Mouse (Mus musculus) common myeloid progenitor, adult 5-6 weeks (primary cell): Measurements from ENCODE around the gene Olfr58. TPM values are rescaled to one million over a fixed set of nuclear protein-coding genes. Genes with fewer than 3 reads are reported as not detected.
"Not testable (repeated sequence)": the region's sequence is repeated elsewhere in the genome, so short reads cannot be mapped to it uniquely, and the experiment has no call there.

Source experiments
- ATAC-seq: replicated peaks from 2 replicates; pipeline ENCODE4 v1.8.0; 2016; ENCODE audit warnings: low read depth, mild to moderate bottlenecking, moderate TSS enrichment, inconsistent platforms; ENCODE audit not compliant: poor library complexity, severe bottlenecking
- total RNA-seq: library from RNA; stranded (forward); fragments of 200-1000, 187-1606 nt; gene quantifications from 2 replicates; pipeline ENCODE4 v1.2.3, GENCODE M21; 2017

Olfr58 gene
- not detected in 2 replicates for total RNA-seq

DNA sequence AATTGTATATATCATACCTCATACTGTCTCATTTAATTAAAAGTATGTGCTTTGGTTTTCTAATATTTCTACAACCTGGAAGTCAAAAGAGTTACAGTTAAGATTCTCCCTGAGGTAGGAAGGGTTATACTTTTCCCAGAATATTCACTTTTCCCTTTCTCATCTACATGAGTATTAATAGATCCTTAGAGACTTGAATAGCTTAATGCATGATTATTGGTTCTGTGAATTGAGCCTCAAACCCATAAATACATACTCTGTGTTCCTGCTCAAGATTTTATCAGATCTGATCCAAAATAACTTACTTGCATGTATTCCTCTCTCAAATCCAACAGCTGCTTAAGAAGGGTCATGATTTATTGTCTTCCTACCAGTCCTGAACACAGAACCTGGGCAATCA is at the start of gene Olfr58:
Gene Olfr58, plus strand, starts transcription at position 301 of the 400 bp plus-strand sequence.
- no peak for ATAC-seq

DNA sequence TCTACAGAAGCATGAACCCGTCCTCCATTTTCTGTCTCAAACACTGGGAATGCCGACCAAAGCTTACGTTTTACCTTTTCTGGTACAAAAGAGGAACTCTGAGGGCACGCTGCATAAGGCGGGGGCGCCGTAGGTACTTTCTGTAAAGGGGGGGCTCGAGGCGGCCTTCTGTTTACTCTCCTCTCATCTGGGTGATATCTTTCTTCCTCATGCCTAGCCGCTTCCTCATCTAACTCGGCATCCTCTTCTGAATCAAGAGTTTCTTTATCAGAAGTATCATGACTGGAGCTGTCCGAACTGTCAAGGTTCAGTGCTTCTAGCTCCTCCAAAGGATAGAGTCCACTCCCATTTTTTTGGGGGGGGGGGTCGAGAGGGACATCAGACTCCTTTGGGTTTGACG is 10.9 kb upstream of the Olfr58 start:
- ATAC-seq: no peak

DNA sequence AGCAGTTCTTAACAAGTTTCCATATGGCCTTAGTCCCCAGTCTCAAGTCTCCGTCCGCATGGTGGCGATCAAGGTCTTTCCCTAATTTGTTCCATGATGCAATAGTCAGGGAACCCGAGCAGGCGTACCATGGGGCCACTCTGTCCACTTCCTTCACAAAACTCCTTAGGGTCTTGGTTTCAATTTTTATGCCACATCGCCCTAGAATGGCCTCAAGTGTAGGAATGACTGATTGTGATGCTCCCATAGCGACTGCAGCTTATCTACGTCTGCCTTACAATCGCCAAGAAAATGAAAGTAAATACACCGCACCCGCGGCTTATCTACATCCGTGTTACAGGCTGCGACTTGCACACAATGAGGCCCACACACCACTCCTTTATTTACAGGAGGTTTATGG is 10.4 kb upstream of the Olfr58 start:
- ATAC-seq: no peak

DNA sequence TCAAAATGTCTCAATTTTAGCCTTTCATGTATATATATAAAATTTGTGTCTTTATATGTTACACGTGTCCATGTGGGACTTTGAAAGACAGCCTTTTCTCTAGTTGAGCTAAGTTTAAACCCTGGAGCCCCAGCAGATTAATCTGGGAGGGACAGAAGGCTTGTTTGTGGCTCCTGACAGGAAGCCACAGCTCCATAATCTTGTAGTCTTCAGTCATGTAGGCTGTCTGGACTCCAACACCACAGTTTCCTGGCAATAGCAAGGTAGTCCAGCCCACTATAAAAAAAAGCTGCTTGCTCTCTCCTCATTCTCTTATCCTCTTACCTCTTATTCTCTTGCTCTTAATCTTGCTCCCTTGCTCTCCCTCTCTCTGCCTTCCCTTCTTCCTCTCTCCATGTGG is 22.9 kb downstream of the Olfr58 start:
- ATAC-seq: 0 out of 2 replicates have a peak, but pooled peaks have one; percentile 18

DNA sequence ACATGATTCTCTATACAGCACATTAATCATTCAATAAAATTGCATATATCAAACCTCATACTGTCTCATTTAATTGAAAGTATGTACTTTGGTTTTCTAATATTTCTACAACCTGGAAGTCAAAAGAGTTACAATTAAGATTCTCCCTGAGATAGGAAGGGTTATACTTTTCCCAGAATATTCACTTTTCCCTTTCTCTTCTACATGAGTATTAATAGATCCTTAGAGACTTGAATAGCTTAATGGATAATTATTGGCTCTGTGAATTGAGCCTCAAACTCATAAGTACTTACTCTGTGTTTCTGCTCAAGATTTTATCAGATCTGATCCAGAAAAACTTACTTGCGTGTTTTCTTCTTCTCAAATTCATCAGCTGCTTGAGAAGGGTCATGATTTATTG is 24.5 kb downstream of the Olfr58 start, which contains the start of gene Olfr859:
Gene Olfr859, plus strand, starts transcription at position 301 of the 400 bp plus-strand sequence.
- not testable (repeated sequence) for ATAC-seq

Other genes with a start within 250 kb of the Olfr58 start
- not detected in 2 replicates for gene Olfr853, start 239.2 kb upstream of the Olfr58 start, total RNA-seq
- not detected in 2 replicates for gene Olfr854, start 212.9 kb upstream of the Olfr58 start, total RNA-seq
- gene Olfr855, start 197.7 kb upstream of the Olfr58 start, total RNA-seq: not detected in 2 replicates
- gene Zfp317, start 158.2 kb upstream of the Olfr58 start, total RNA-seq: 31.8 and 32.1 TPM in 2 replicates
- gene Olfr857, start 70.8 kb upstream of the Olfr58 start, total RNA-seq: not detected in 2 replicates
- not detected in 2 replicates for gene Olfr859, start 24.6 kb downstream of the Olfr58 start, total RNA-seq
- not detected in 2 replicates for gene Olfr860, start 69.5 kb downstream of the Olfr58 start, total RNA-seq
- gene Olfr862, start 107.7 kb downstream of the Olfr58 start, total RNA-seq: not detected in 2 replicates
- 0.82 and 1.0 TPM in 2 replicates for gene Olfr77, start 136.6 kb downstream of the Olfr58 start, total RNA-seq
- not detected in 2 replicates for gene Olfr866, start 247.8 kb downstream of the Olfr58 start, total RNA-seq